Mouse (Mus musculus): Measurements from ENCODE around the gene Adm.

- TF ChIP-seq POLR2A (IDR thresholded peaks at IDR 0.05; ENCODE audit: borderline replicate concordance, extremely low read depth, insufficient read depth, insufficient read length, poor library complexity, severe bottlenecking) (no peak), CTCF (IDR thresholded peaks at IDR 0.05; ENCODE audit: borderline replicate concordance, extremely low read depth, insufficient read depth, insufficient read length) (no peak)
Observed at GRCm38 (mm10) chr7:110619086-110619611, 8.3 kb upstream of the Adm start.

Measured in brain, embryonic 14.5 days (tissue).